Mouse (Mus musculus) heart, embryonic 10.5 days (tissue): ENCODE results near the gene Atg2a. TPM values are rescaled to one million over a fixed set of nuclear protein-coding genes. Genes with fewer than 3 reads are reported as not detected.

Source experiments
- DNase-seq: peaks from one replicate; pipeline ENCODE4 v3.0.0-alpha.2; 2017; ENCODE audit warnings: low spot score
- H3K27ac ChIP-seq: fragments of 300-500 bp; sonication (generic); 2 replicates; pipeline ENCODE4 v1.5.1; 2016; ENCODE audit warnings: mild to moderate bottlenecking
- H3K27me3 ChIP-seq: fragments of 300-500 bp; sonication (generic); 2 replicates; pipeline ENCODE4 v1.6.1; 2016; ENCODE audit warnings: mild to moderate bottlenecking; ENCODE audit not compliant: poor library complexity, insufficient read depth, severe bottlenecking
- H3K36me3 ChIP-seq: fragments of 300-500 bp; sonication (generic); 2 replicates; pipeline ENCODE4 v1.6.1; 2016; ENCODE audit warnings: mild to moderate bottlenecking, moderate library complexity
- H3K4me1 ChIP-seq: fragments of 300-500 bp; sonication (generic); 2 replicates; pipeline ENCODE4 v1.6.1; 2016; ENCODE audit warnings: mild to moderate bottlenecking
- H3K4me3 ChIP-seq: fragments of 300-500 bp; sonication (generic); 2 replicates; pipeline ENCODE4 v1.5.1; 2016; ENCODE audit warnings: mild to moderate bottlenecking, moderate library complexity
- H3K9me3 ChIP-seq: fragments of 300-500 bp; sonication (generic); 2 replicates; pipeline ENCODE4 v1.6.1; 2016; ENCODE audit warnings: mild to moderate bottlenecking, moderate library complexity
- WGBS: fragments of 180-500 bp; shearing (Covaris S2); methylation state at CpG from one replicate; pipeline ENCODE4 v1.1.7; 2016; 5-methylcytosine and 5-hydroxymethylcytosine counted together
- polyA plus RNA-seq: library from polyadenylated mRNA; unstranded; fragments of >200 nt; fragmentation: Nextera tagmentation; extraction: Ambion mirVana; gene quantifications from 2 replicates; pipeline ENCODE4 v1.2.1, GENCODE M21; 2016

Atg2a gene
- polyA plus RNA-seq, 1 experiment from 2014 or later: 10.8 TPM

- peak overlapping the region; percentile 47 for H3K27ac ChIP-seq
- DNase-seq: no peak
- 81% methylated on average over 9 of the region's 9 CpGs for WGBS
- no peaks in the 10 kb centered on the region for H3K27me3 ChIP-seq
- H3K4me1 ChIP-seq: peaks cover 18% of the 10 kb centered on the region
- no peak overlapping the region for H3K4me3 ChIP-seq
- peaks cover 86% of the 10 kb centered on the region for H3K36me3 ChIP-seq
- no peaks in the 10 kb centered on the region for H3K9me3 ChIP-seq
These were observed 56.2 kb downstream of the Atg2a start for GRCm38 (mm10) chr19:6297641-6298040.

- no peak overlapping the region for H3K4me3 ChIP-seq
- no peak for DNase-seq
- no peaks in the 10 kb centered on the region for H3K27me3 ChIP-seq
- H3K27ac ChIP-seq: no peak overlapping the region
- 80% methylated on average over 4 of the region's 4 CpGs for WGBS
- H3K9me3 ChIP-seq: no peaks in the 10 kb centered on the region
- peaks cover 28% of the 10 kb centered on the region for H3K4me1 ChIP-seq
- peaks cover 75% of the 10 kb centered on the region for H3K36me3 ChIP-seq
These were observed 57.5 kb downstream of the Atg2a start for GRCm38 (mm10) chr19:6299003-6299402.

GRCm38 (mm10) chr19:6299450-6300267, 58.2 kb downstream of the Atg2a start:
- WGBS: 70% methylated on average over 7 of the region's 7 CpGs
- Histone ChIP-seq H3K36me3 (peaks cover 68% of the 10 kb centered on the region), H3K4me1 (peaks cover 35% of the 10 kb centered on the region), H3K9me3 (no peaks in the 10 kb centered on the region), H3K27me3 (no peaks in the 10 kb centered on the region), H3K27ac (peak overlapping the region; percentile 70), H3K4me3 (no peak overlapping the region)
- DNase-seq: no peak

GRCm38 (mm10) chr19:6300402-6300841, 59.0 kb downstream of the Atg2a start:
- Histone ChIP-seq H3K4me3 (no peak overlapping the region), H3K27me3 (no peaks in the 10 kb centered on the region), H3K4me1 (peaks cover 37% of the 10 kb centered on the region), H3K27ac (peak overlapping the region; percentile 70), H3K36me3 (peaks cover 61% of the 10 kb centered on the region), H3K9me3 (no peaks in the 10 kb centered on the region)
- 56% methylated on average over 7 of the region's 7 CpGs for WGBS
- DNase-seq: no peak

- Histone ChIP-seq H3K27me3 (no peaks in the 10 kb centered on the region), H3K27ac (peak overlapping the region; percentile 62; the same call in 1 of the 2 replicates), H3K9me3 (no peaks in the 10 kb centered on the region), H3K4me1 (peaks cover 52% of the 10 kb centered on the region), H3K4me3 (no peak overlapping the region), H3K36me3 (peaks cover 44% of the 10 kb centered on the region)
- WGBS: 93% methylated on average over 5 of the region's 5 CpGs
- DNase-seq: no peak
These were observed 60.6 kb downstream of the Atg2a start for GRCm38 (mm10) chr19:6302114-6302513.

GRCm38 (mm10) chr19:6302522-6302921, 61.1 kb downstream of the Atg2a start:
- H3K27me3 ChIP-seq: peaks cover 2% of the 10 kb centered on the region; the same call in 1 of the 2 replicates
- 33% methylated on average over 4 of the region's 4 CpGs for WGBS
- no peaks in the 10 kb centered on the region for H3K9me3 ChIP-seq
- H3K27ac ChIP-seq: peak overlapping the region; percentile 62; the same call in 1 of the 2 replicates
- DNase-seq: no peak
- peaks cover 56% of the 10 kb centered on the region for H3K4me1 ChIP-seq
- H3K36me3 ChIP-seq: peaks cover 40% of the 10 kb centered on the region
- H3K4me3 ChIP-seq: no peak overlapping the region

- H3K9me3 ChIP-seq: no peaks in the 10 kb centered on the region
- H3K4me1 ChIP-seq: peaks cover 65% of the 10 kb centered on the region
- WGBS: 55% methylated on average over 6 of the region's 6 CpGs
- peak overlapping the region; percentile 62 for H3K27ac ChIP-seq
- no peak overlapping the region for H3K4me3 ChIP-seq
- H3K36me3 ChIP-seq: peaks cover 27% of the 10 kb centered on the region
- DNase-seq: no peak
- peaks cover 9% of the 10 kb centered on the region; the same call in 1 of the 2 replicates for H3K27me3 ChIP-seq
These were observed 62.4 kb downstream of the Atg2a start for GRCm38 (mm10) chr19:6303831-6304230.

- DNase-seq: peak; percentile 96
- 21% methylated on average over 5 of the region's 5 CpGs for WGBS
- Histone ChIP-seq H3K36me3 (peaks cover 16% of the 10 kb centered on the region), H3K4me3 (no peak overlapping the region), H3K9me3 (no peaks in the 10 kb centered on the region), H3K27me3 (peaks cover 9% of the 10 kb centered on the region; the same call in 1 of the 2 replicates), H3K27ac (peak overlapping the region; percentile 62), H3K4me1 (peaks cover 61% of the 10 kb centered on the region)
These were observed 63.5 kb downstream of the Atg2a start for GRCm38 (mm10) chr19:6304787-6305516.

- Histone ChIP-seq H3K9me3 (no peaks in the 10 kb centered on the region), H3K36me3 (peaks cover 16% of the 10 kb centered on the region; the same call in 1 of the 2 replicates), H3K27ac (peak overlapping the region; percentile 94), H3K4me3 (peak overlapping the region; percentile 82), H3K4me1 (peaks cover 54% of the 10 kb centered on the region), H3K27me3 (peaks cover 9% of the 10 kb centered on the region; the same call in 1 of the 2 replicates)
- DNase-seq: no peak
- 51% methylated on average over 8 of the region's 8 CpGs for WGBS
These were observed 64.1 kb downstream of the Atg2a start for GRCm38 (mm10) chr19:6305517-6306115.

GRCm38 (mm10) chr19:6306137-6306551, 64.7 kb downstream of the Atg2a start, which contains the start of gene Cdc42bpg:
TSS of gene Cdc42bpg (plus strand) at chr19:6306456.
- Histone ChIP-seq H3K9me3 (no peaks in the 10 kb centered on the region), H3K4me1 (peaks cover 53% of the 10 kb centered on the region), H3K27ac (peak within 1 kb of the TSS; percentile 94), H3K4me3 (peak within 1 kb of the TSS; percentile 82), H3K27me3 (peaks cover 9% of the 10 kb centered on the region; the same call in 1 of the 2 replicates), H3K36me3 (peaks cover 18% of the 10 kb centered on the region; the same call in 1 of the 2 replicates)
- DNase-seq: peak; percentile 94
- 3% methylated on average over 37 of the region's 38 CpGs for WGBS

GRCm38 (mm10) chr19:6306586-6306985, 65.1 kb downstream of the Atg2a start:
- H3K36me3 ChIP-seq: peaks cover 18% of the 10 kb centered on the region; the same call in 1 of the 2 replicates
- peaks cover 53% of the 10 kb centered on the region for H3K4me1 ChIP-seq
- H3K27me3 ChIP-seq: peaks cover 9% of the 10 kb centered on the region; the same call in 1 of the 2 replicates
- DNase-seq: peak; percentile 91
- no peaks in the 10 kb centered on the region for H3K9me3 ChIP-seq
- H3K27ac ChIP-seq: peak overlapping the region; percentile 94
- peak overlapping the region; percentile 82 for H3K4me3 ChIP-seq
- under 1% methylated on average over 34 of the region's 34 CpGs for WGBS

GRCm38 (mm10) chr19:6307733-6308531, 66.5 kb downstream of the Atg2a start:
- DNase-seq: no peak
- Histone ChIP-seq H3K36me3 (peaks cover 27% of the 10 kb centered on the region; the same call in 1 of the 2 replicates), H3K4me1 (peaks cover 53% of the 10 kb centered on the region), H3K27ac (0 out of 2 replicates have a peak overlapping the region, but pooled peaks have one; percentile 17), H3K27me3 (peaks cover 9% of the 10 kb centered on the region; the same call in 1 of the 2 replicates), H3K9me3 (no peaks in the 10 kb centered on the region), H3K4me3 (no peak overlapping the region)
- WGBS: 80% methylated on average over 9 of the region's 9 CpGs
